Mouse (Mus musculus): ENCODE measurements around the gene Nsun2. TPM values are rescaled to one million over a fixed set of nuclear protein-coding genes. Genes with fewer than 3 reads are reported as not detected.
"Not testable (repeated sequence)": the region's sequence is repeated elsewhere in the genome, so short reads cannot be mapped to it uniquely, and the experiment has no call there.

Nsun2 gene
- polyA plus RNA-seq, 1 experiment from 2014 or later, result 67.9 TPM

DNA sequence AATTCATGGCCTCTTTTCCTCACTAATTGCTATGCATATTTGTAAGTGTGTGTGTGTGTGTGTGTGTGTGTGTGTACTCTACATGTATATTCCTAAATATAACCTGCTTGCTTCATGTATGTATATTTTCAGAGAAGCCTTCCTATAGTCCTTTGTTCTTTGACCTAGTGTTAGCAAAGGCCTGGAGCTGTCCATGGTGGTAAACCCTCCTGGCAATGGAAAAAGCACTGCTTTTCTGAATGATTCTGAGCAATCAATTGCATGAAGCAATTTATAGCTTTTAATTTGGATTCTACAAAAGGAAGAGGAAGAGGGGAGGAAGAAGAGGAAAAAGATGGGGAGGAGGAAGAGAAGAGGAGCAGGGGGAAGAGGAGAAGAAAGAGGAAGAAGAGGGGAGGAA is 23.2 kb downstream of the Nsun2 start:
- H3K36me3 ChIP-seq (ENCODE audit: control insufficient read depth, insufficient read depth, low read length), result no peaks in the 10 kb centered on the region
- H3K9me3 ChIP-seq (replicated peaks; ENCODE audit: control insufficient read depth, low read length, poor library complexity, severe bottlenecking), result no peaks in the 10 kb centered on the region
- no peaks in the 10 kb centered on the region for H3K27me3 ChIP-seq (ENCODE audit: control insufficient read depth, insufficient read depth, low read depth, low read length)
- no peak overlapping the region for H3K4me2 ChIP-seq (ENCODE audit: low read length)
- no peak overlapping the region for H3K27ac ChIP-seq (ENCODE audit: low read length)
- H3K9ac ChIP-seq (ENCODE audit: low read depth, low read length), result no peak overlapping the region
- no peak overlapping the region for H3K4me3 ChIP-seq (ENCODE audit: low read depth, low read length)
- no peak for ATAC-seq
- H3K4me1 ChIP-seq (ENCODE audit: control insufficient read depth, insufficient read depth, low read length), result peaks cover 9% of the 10 kb centered on the region

DNA sequence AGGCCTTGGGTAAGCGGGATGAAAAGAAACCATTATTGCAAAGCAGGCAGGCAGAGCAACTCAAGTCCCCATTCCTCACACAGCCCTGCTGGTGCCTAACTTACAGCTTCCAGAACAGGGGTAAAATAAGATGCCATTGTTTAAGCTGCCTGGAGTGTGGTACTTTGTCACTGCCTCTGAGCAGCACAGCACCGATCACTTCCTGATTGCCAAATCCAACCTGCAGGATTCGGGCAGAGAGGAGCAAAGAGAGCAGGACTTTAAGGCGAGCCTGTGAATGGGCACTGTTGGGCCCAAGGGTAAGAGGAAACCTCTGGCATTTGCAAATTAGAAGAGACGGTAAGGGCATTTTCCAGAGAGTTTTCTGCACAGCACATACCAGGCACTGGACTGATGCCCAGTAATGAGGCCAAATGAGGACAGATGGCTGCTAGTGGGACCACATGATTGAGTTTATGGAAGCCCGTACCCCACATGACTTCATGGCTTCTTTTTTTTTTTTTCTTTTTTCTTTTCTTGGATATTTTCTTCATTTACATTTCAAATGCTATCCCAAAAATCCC is 24.6 kb downstream of the Nsun2 start:
- no peak overlapping the region for H3K9ac ChIP-seq (ENCODE audit: low read depth, low read length)
- H3K27me3 ChIP-seq (ENCODE audit: control insufficient read depth, insufficient read depth, low read depth, low read length), result no peaks in the 10 kb centered on the region
- ATAC-seq, result no peak
- H3K4me1 ChIP-seq (ENCODE audit: control insufficient read depth, insufficient read depth, low read length), result peaks cover 9% of the 10 kb centered on the region
- H3K36me3 ChIP-seq (ENCODE audit: control insufficient read depth, insufficient read depth, low read length), result no peaks in the 10 kb centered on the region
- 76% methylated on average over 6 of the region's 6 CpGs for WGBS
- H3K4me3 ChIP-seq (ENCODE audit: low read depth, low read length), result no peak overlapping the region
- H3K27ac ChIP-seq (ENCODE audit: low read length), result no peak overlapping the region
- no peak overlapping the region for H3K4me2 ChIP-seq (ENCODE audit: low read length)
- H3K9me3 ChIP-seq (replicated peaks; ENCODE audit: control insufficient read depth, low read length, poor library complexity, severe bottlenecking), result no peaks in the 10 kb centered on the region

DNA sequence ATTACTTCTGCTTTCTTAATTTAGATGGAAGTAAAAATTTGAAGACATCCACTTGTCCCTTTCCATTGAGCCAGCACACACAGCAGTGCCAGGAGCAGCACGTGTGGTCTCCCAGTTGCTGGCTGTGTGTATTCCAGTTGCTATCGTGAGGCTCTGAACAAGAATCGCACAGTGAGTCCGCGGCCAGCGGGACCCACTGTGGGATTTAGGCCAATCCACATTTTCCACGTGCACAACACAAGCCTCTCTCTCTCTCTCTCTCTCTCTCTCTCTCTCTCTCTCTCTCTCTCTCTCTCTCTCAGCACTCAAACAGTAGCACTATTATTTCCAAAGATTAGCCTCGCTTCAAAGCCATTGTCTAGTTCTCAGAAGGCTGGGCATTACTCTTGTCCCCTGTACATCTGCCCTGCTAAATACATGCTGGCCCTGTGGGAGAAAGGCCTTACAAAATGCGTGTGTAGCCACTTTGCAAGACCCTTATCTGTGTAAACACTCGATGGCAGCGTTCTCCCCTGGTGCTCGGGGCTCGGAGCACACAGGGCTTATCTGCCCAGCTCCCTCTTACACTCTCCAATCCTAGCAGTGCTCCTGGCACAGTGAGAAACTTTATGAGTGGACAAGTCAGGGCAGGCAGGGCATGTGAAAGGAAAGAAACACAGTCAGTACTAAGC is 25.9 kb downstream of the Nsun2 start:
- H3K27ac ChIP-seq (ENCODE audit: low read length), result no peak overlapping the region
- 8% methylated on average over 13 of the region's 13 CpGs for WGBS
- H3K4me2 ChIP-seq (ENCODE audit: low read length), result no peak overlapping the region
- no peak overlapping the region for H3K4me3 ChIP-seq (ENCODE audit: low read depth, low read length)
- no peaks in the 10 kb centered on the region for H3K27me3 ChIP-seq (ENCODE audit: control insufficient read depth, insufficient read depth, low read depth, low read length)
- H3K9ac ChIP-seq (ENCODE audit: low read depth, low read length), result no peak overlapping the region
- H3K9me3 ChIP-seq (replicated peaks; ENCODE audit: control insufficient read depth, low read length, poor library complexity, severe bottlenecking), result no peaks in the 10 kb centered on the region
- no peaks in the 10 kb centered on the region for H3K36me3 ChIP-seq (ENCODE audit: control insufficient read depth, insufficient read depth, low read length)
- peak; percentile 81 for ATAC-seq
- peaks cover 9% of the 10 kb centered on the region for H3K4me1 ChIP-seq (ENCODE audit: control insufficient read depth, insufficient read depth, low read length)

DNA sequence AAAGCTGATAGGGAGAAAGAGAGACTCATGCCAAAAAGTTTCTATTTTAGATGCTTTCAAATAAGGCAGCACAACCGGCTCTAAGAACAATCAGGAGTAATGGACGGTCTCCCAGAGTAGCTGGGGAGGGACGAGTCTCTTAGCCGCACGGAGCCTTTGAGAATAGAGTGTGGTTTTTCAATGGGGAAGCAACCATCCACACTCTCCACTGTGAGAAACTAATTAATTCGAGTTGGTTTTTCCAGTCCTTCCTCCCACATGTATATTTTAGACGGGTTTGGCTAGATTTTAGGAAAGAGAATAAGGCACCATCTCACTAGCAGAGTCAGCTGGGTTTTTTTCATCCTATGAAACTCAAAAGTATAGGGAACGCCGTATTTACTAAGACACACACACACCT is 28.5 kb downstream of the Nsun2 start:
- peaks cover 9% of the 10 kb centered on the region for H3K4me1 ChIP-seq (ENCODE audit: control insufficient read depth, insufficient read depth, low read length)
- no peak overlapping the region for H3K9ac ChIP-seq (ENCODE audit: low read depth, low read length)
- no peaks in the 10 kb centered on the region for H3K36me3 ChIP-seq (ENCODE audit: control insufficient read depth, insufficient read depth, low read length)
- H3K27me3 ChIP-seq (ENCODE audit: control insufficient read depth, insufficient read depth, low read depth, low read length), result no peaks in the 10 kb centered on the region
- no peak overlapping the region for H3K4me2 ChIP-seq (ENCODE audit: low read length)
- H3K27ac ChIP-seq (ENCODE audit: low read length), result no peak overlapping the region
- no peak for ATAC-seq
- WGBS, result 81% methylated on average over 9 of the region's 9 CpGs
- H3K9me3 ChIP-seq (replicated peaks; ENCODE audit: control insufficient read depth, low read length, poor library complexity, severe bottlenecking), result no peaks in the 10 kb centered on the region
- H3K4me3 ChIP-seq (ENCODE audit: low read depth, low read length), result no peak overlapping the region

DNA sequence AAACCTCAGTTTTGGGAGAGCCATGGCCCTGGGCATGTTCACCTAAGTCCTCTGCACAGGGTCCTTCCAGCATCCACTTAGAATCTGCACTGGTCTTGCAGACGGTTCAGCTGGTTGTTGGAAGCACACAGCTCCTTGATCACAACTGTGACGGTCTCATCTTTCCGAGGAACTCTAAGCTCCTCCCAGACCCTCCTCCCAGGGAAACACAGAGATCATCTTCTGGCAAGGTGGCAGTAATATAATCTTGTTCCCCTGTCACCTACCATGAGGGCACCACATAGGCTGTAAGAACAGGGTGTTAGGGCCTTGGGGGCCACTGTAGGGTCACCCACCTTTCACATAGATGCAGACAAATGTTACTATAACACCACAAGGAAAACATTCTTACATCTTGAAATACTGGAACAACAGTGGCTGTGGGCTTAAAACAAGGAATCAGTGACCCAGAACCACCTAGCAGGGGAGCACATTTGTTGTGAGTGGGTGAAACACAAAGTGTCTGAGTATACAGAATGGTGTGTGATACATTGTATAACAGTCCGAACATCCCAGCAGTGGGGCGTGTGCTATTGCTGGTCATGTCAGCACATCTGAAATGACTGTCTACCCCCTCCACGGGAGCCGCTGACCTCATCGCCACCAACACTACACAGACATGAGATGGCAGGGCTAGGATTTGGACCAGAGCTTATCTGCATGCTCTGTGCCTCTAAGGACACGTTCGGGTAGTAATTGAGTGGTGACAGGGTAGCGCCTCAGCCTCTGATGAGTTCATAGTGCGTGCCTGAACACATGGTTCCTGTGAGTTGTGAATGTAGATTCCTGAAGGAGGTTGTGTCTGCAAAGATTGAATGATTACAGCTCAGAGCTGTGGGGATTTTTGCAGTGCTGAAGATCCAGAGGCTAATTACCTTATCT is 29.4 kb downstream of the Nsun2 start:
- peaks cover 9% of the 10 kb centered on the region for H3K4me1 ChIP-seq (ENCODE audit: control insufficient read depth, insufficient read depth, low read length)
- H3K27me3 ChIP-seq (ENCODE audit: control insufficient read depth, insufficient read depth, low read depth, low read length), result no peaks in the 10 kb centered on the region
- no peak overlapping the region for H3K4me3 ChIP-seq (ENCODE audit: low read depth, low read length)
- no peaks in the 10 kb centered on the region for H3K9me3 ChIP-seq (replicated peaks; ENCODE audit: control insufficient read depth, low read length, poor library complexity, severe bottlenecking)
- H3K4me2 ChIP-seq (ENCODE audit: low read length), result no peak overlapping the region
- no peaks in the 10 kb centered on the region for H3K36me3 ChIP-seq (ENCODE audit: control insufficient read depth, insufficient read depth, low read length)
- no peak overlapping the region for H3K9ac ChIP-seq (ENCODE audit: low read depth, low read length)
- no peak overlapping the region for H3K27ac ChIP-seq (ENCODE audit: low read length)
- ATAC-seq, result no peak
- WGBS, result 72% methylated on average over 12 of the region's 12 CpGs

DNA sequence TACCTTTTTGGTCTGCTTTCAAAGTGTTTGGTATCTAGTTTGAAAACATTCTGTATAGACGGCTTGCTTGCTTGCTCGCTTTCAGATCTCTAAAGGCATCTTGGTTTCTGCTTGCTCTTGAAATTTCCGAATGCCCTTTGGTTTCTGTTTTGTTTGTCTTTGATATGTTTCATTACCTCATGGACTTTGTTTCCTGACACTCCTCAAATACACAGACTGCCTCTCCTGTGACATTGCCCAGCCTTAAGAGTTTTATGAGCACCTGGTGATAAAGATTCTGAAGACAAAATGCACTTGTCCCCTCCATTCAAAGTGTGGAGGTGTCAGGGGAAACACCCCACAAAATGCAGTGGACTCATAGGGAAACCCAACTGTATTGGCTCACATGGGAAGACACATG is 30.4 kb downstream of the Nsun2 start:
- Histone ChIP-seq H3K4me2 (ENCODE audit: low read length) (no peak overlapping the region), H3K4me3 (ENCODE audit: low read depth, low read length) (no peak overlapping the region), H3K4me1 (ENCODE audit: control insufficient read depth, insufficient read depth, low read length) (peaks cover 9% of the 10 kb centered on the region), H3K9ac (ENCODE audit: low read depth, low read length) (no peak overlapping the region), H3K36me3 (ENCODE audit: control insufficient read depth, insufficient read depth, low read length) (no peaks in the 10 kb centered on the region), H3K27ac (ENCODE audit: low read length) (no peak overlapping the region), H3K9me3 (replicated peaks; ENCODE audit: control insufficient read depth, low read length, poor library complexity, severe bottlenecking) (no peaks in the 10 kb centered on the region), H3K27me3 (ENCODE audit: control insufficient read depth, insufficient read depth, low read depth, low read length) (no peaks in the 10 kb centered on the region)
- no peak for ATAC-seq
- WGBS, result 87% methylated on average over 3 of the region's 3 CpGs

DNA sequence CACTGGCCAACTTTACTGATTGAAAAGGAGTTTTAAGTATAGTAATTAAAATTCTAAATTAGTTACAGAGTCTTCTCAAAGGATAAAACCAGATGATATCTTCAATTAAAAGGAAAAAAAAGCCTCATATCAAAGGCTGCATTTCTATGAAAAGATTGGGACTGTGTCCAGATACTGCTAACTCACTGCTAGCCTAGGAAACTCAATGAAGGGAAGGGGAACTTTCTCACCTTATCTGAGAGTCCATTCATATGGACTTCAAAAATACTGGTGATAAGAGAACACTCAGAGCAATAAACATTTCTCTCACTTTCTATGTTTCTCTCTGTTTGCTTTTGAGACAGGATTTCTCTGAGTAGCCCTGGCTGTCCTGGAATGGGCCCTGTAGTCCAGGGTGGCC is 31.0 kb downstream of the Nsun2 start:
- H3K27ac ChIP-seq (ENCODE audit: low read length), result no peak overlapping the region
- no peaks in the 10 kb centered on the region for H3K36me3 ChIP-seq (ENCODE audit: control insufficient read depth, insufficient read depth, low read length)
- no peak overlapping the region for H3K4me3 ChIP-seq (ENCODE audit: low read depth, low read length)
- H3K9me3 ChIP-seq (replicated peaks; ENCODE audit: control insufficient read depth, low read length, poor library complexity, severe bottlenecking), result no peaks in the 10 kb centered on the region
- no peak overlapping the region for H3K9ac ChIP-seq (ENCODE audit: low read depth, low read length)
- H3K27me3 ChIP-seq (ENCODE audit: control insufficient read depth, insufficient read depth, low read depth, low read length), result no peaks in the 10 kb centered on the region
- ATAC-seq, result no peak
- H3K4me2 ChIP-seq (ENCODE audit: low read length), result no peak overlapping the region
- H3K4me1 ChIP-seq (ENCODE audit: control insufficient read depth, insufficient read depth, low read length), result peaks cover 4% of the 10 kb centered on the region

DNA sequence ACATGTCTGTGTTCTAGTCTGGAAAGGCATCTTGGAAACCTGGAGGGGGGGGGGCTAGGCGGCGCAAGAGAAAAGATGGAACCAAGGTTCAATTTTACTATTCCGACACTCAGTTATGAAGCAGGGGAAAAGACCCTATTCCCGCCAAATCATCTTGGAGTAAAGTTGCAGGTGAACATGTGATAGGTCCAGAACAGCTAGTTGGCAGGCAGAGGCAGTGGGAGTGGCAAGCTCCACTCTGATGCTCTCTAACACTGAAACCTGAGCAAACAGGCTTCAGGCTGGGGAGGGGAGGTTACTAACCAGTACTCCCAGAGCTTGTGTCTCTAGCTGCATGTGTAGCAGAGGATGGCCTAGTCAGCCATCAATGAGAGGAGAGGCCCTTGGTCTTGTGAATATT is 31.9 kb downstream of the Nsun2 start:
- H3K36me3 ChIP-seq (ENCODE audit: control insufficient read depth, insufficient read depth, low read length); ATAC-seq; H3K27ac ChIP-seq (ENCODE audit: low read length); H3K9me3 ChIP-seq (replicated peaks; ENCODE audit: control insufficient read depth, low read length, poor library complexity, severe bottlenecking); H3K4me3 ChIP-seq (ENCODE audit: low read depth, low read length); H3K4me1 ChIP-seq (ENCODE audit: control insufficient read depth, insufficient read depth, low read length); H3K4me2 ChIP-seq (ENCODE audit: low read length); H3K27me3 ChIP-seq (ENCODE audit: control insufficient read depth, insufficient read depth, low read depth, low read length); H3K9ac ChIP-seq (ENCODE audit: low read depth, low read length): not testable (repeated sequence)
- WGBS, result 96% methylated on average over 4 of the region's 4 CpGs

DNA sequence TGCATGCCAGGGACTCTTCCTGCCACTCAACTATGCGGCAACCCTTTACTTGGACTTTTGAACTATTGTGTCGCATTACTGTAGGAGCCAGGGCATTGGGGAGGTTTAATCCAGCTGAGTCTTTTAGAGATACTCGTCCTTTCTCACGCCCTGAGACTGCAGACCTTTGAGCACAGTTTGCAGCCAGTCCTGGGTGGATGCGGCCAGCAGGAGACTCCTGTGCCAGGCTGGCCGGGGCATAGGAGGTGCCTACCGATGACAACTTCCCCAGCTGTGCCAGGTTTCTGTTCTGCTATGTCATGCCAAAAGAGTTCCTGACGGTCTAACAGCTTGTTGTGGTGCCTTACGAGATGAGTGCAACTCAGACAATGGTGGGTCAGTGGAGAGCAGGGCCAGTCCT is 35.7 kb downstream of the Nsun2 start:
- WGBS, result 82% methylated on average over 9 of the region's 9 CpGs

More for the DNA sequence above, 35.7 kb downstream of the Nsun2 start:
- Histone ChIP-seq H3K9me3 (replicated peaks; ENCODE audit: control insufficient read depth, low read length, poor library complexity, severe bottlenecking) (no peaks in the 10 kb centered on the region), H3K36me3 (ENCODE audit: control insufficient read depth, insufficient read depth, low read length) (no peaks in the 10 kb centered on the region), H3K4me3 (ENCODE audit: low read depth, low read length) (no peak overlapping the region), H3K27me3 (ENCODE audit: control insufficient read depth, insufficient read depth, low read depth, low read length) (no peaks in the 10 kb centered on the region), H3K4me2 (ENCODE audit: low read length) (no peak overlapping the region), H3K4me1 (ENCODE audit: control insufficient read depth, insufficient read depth, low read length) (no peaks in the 10 kb centered on the region), H3K9ac (ENCODE audit: low read depth, low read length) (no peak overlapping the region), H3K27ac (ENCODE audit: low read length) (no peak overlapping the region)
- ATAC-seq, result no peak

Data from midbrain, embryonic 16.5 days (tissue).